Mouse (Mus musculus): ENCODE data around the gene Scaper.

GRCm38 (mm10) chr9:55932482-55932881 is 5.4 kb downstream of the Scaper start:
- TF ChIP-seq GATA1 (IDR thresholded peaks at IDR 0.05; ENCODE audit: borderline replicate concordance, low read length) (no peak), FLI1 (IDR thresholded peaks at IDR 0.05; ENCODE audit: low read length) (no peak)
